Mouse (Mus musculus) limb, embryonic 15.5 days (tissue): ENCODE results near the gene Cnr2. TPM values are rescaled to one million over a fixed set of nuclear protein-coding genes. Genes with fewer than 3 reads are reported as not detected.

ENCODE experiments used
- ATAC-seq: fragments of 200-750 bp; cut with Nextera tagmentation; 2 replicates; pipeline ENCODE4 v1.8.0; 2017; ENCODE audit warnings: low read depth, moderate TSS enrichment; ENCODE audit not compliant: insufficient number of reproducible peaks, low FRiP score, low TSS enrichment
- H3K27ac ChIP-seq: fragments of 300-500 bp; sonication (generic); 2 replicates; pipeline ENCODE4 v1.5.1; 2015; ENCODE audit warnings: moderate library complexity, mild to moderate bottlenecking, inconsistent platforms
- H3K27me3 ChIP-seq: fragments of 300-500 bp; sonication (generic); 2 replicates; pipeline ENCODE4 v1.6.1; 2015; ENCODE audit warnings: inconsistent platforms
- H3K36me3 ChIP-seq: fragments of 300-500 bp; sonication (generic); 2 replicates; pipeline ENCODE4 v1.6.1; 2015; ENCODE audit warnings: inconsistent platforms
- H3K4me1 ChIP-seq: fragments of 300-500 bp; sonication (generic); 2 replicates; pipeline ENCODE4 v1.6.1; 2015; ENCODE audit warnings: inconsistent platforms
- H3K4me2 ChIP-seq: fragments of 300-500 bp; sonication (generic); 2 replicates; pipeline ENCODE4 v1.6.1; 2015; ENCODE audit warnings: mild to moderate bottlenecking, inconsistent platforms
- H3K4me3 ChIP-seq: fragments of 300-500 bp; sonication (generic); 2 replicates; pipeline ENCODE4 v1.5.1; 2015; ENCODE audit warnings: mild to moderate bottlenecking, inconsistent platforms
- H3K9ac ChIP-seq: fragments of 300-500 bp; sonication (generic); 2 replicates; pipeline ENCODE4 v1.6.1; 2015; ENCODE audit warnings: inconsistent platforms
- H3K9me3 ChIP-seq: fragments of 300-500 bp; sonication (generic); 2 replicates; pipeline ENCODE4 v1.6.1; 2016; ENCODE audit warnings: inconsistent platforms
- WGBS: fragments of 180-500 bp; shearing (Covaris S2); methylation state at CpG from one replicate; pipeline ENCODE4 v1.1.7; 2015; 5-methylcytosine and 5-hydroxymethylcytosine counted together
- polyA plus RNA-seq: library from polyadenylated mRNA; unstranded; fragments of >200 nt; fragmentation: Nextera tagmentation; extraction: Ambion mirVana; gene quantifications from 2 replicates; pipeline ENCODE4 v1.2.1, GENCODE M21; 2015

The Cnr2 gene
- polyA plus RNA-seq = 0.89 and 1.1 TPM in 2 replicates

DNA sequence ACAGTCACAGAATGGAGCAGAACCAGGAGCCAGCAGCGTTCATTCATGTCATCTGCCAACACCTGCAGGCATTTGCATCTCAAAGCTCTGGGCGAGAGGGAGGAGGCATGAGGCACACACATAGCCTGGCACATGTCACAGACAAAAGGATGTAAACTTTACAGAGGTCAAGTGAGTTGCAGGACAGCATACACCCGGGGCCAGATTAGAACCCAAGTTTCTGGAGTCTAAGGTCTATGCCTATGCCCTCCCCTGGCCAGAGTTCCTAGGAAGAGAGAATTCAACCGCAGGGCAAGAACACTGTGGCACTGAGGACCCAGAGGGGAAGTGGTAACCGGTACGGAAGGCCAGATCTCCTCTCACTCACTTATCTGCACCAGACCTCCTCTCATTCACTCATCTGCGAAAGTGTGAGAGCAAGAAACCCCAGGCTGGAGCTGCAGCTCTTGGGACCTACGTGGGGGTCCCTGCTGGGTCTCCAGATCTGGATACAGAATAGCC is at the start of gene Cnr2:
Cnr2 (plus strand) TSS at position 324 of the 501 bp plus-strand sequence.
- Histone ChIP-seq H3K9me3 (no peaks in the 10 kb centered on the region), H3K4me2 (no peak within 1 kb of the TSS), H3K9ac (no peak within 1 kb of the TSS), H3K4me1 (peaks cover 11% of the 10 kb centered on the region), H3K27ac (no peak within 1 kb of the TSS), H3K36me3 (no peaks in the 10 kb centered on the region), H3K4me3 (no peak within 1 kb of the TSS), H3K27me3 (no peaks in the 10 kb centered on the region)
- 54% methylated on average over 8 of the region's 8 CpGs for whole genome bisulfite sequencing
- no peak for ATAC-seq

GRCm38 (mm10) chr4:135847581-135847980 is 47.6 kb upstream of the Cnr2 start:
- Histone ChIP-seq H3K4me3 (no peak overlapping the region), H3K4me1 (peaks cover 17% of the 10 kb centered on the region), H3K9ac (no peak overlapping the region), H3K4me2 (no peak overlapping the region), H3K36me3 (no peaks in the 10 kb centered on the region), H3K27ac (no peak overlapping the region), H3K9me3 (no peaks in the 10 kb centered on the region), H3K27me3 (no peaks in the 10 kb centered on the region)
- 66% methylated on average over 5 of the region's 5 CpGs for WGBS
- no peak for ATAC-seq

DNA sequence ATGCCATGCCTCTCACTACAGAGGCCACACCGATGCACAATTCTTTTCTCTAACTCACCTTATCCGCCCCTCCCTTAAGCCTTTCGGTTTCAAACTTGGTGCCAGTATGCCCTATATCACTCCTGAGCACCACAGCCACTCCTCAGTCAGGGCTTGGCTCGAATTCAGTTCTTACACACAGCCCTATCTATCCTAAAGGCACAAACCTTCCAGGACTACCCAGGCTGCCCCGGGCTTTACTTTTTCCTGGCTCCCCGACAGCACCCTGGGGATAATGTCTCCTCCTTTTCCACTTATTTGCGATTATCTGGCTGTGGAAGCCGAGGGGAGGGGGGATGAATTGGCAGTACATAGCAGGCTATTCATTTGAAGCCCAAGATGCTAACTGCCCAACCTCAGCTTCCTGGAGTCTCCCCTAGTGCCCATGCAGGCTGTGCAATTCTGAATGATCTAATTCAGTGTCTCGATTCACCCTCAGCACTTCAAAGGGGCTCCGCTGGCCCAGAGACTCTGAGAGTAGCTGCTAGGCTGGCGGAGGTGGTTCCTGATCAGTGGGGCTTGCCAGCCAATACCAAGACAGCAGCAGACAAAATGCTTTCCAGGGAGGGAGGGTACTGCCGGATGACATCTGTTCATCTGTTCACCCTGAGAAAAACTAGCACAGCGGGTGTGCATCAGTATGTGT is 44.6 kb upstream of the Cnr2 start:
- peak; percentile 61 for ATAC-seq
- Histone ChIP-seq H3K27me3 (no peaks in the 10 kb centered on the region), H3K4me2 (no peak overlapping the region), H3K27ac (peak overlapping the region; percentile 70), H3K4me3 (no peak overlapping the region), H3K4me1 (peaks cover 27% of the 10 kb centered on the region), H3K36me3 (no peaks in the 10 kb centered on the region), H3K9ac (no peak overlapping the region), H3K9me3 (no peaks in the 10 kb centered on the region)
- 31% methylated on average over 13 of the region's 13 CpGs for WGBS

- 80% methylated on average over 9 of the region's 9 CpGs for WGBS
- H3K4me2 ChIP-seq = no peak overlapping the region
- H3K4me3 ChIP-seq = no peak overlapping the region
- no peaks in the 10 kb centered on the region for H3K36me3 ChIP-seq
- 0 out of 2 replicates have a peak overlapping the region, but pooled peaks have one; percentile 5 for H3K27ac ChIP-seq
- peaks cover 27% of the 10 kb centered on the region for H3K4me1 ChIP-seq
- no peaks in the 10 kb centered on the region for H3K27me3 ChIP-seq
- no peaks in the 10 kb centered on the region for H3K9me3 ChIP-seq
- H3K9ac ChIP-seq = no peak overlapping the region
- no peak for ATAC-seq
Observed at GRCm38 (mm10) chr4:135851942-135852341, 43.3 kb upstream of the Cnr2 start.

DNA sequence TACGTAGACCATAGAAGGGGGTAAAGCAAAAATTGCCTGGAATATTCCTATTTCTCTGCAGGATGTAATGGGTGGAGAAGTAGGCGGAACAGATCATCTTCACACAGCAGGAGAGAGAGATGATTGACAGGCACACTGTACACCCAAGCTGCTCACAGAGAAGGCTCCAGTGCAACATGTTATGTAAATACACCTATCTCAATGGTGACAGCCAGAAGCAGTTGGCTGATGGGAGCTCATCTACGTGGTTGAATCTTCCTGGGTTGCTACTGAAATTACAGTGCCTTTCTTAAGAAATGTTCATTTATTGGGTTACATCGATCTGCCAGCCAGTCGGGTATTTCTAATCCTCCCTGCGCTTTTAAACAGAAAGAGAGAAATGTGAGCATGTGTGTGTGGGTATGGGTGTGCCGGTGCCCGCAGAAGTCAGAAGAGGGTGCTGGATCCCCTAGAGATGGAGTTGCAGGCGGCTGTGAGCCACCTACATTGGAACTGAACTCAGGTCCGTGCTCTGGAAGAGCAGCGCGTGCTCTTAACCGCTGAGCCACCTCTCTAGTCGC is 41.1 kb upstream of the Cnr2 start:
- no peak overlapping the region for H3K4me3 ChIP-seq
- WGBS = 93% methylated on average over 14 of the region's 14 CpGs

DNA sequence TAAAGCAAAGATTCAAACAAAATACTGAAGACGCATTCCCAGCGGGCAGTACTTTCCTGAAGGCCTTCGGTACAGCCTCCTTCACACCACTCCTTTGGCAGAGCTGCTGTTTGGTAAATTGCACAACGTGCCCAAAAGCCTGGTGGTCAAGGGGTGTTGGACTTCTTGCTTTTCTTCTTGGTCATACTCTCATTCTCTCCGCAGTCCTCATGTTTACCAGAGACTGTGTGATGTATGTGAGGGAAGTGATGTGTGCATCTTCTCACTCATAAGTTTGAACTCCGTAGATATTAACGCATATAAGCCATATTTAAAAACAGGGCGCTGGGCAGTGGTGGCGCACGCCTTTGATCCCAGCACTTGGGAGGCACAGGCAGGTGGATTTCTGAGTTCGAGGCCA is 40.6 kb upstream of the Cnr2 start:
- Histone ChIP-seq H3K27me3 (no peaks in the 10 kb centered on the region), H3K4me3 (peak overlapping the region; percentile 94; the same call in 1 of the 2 replicates), H3K4me2 (peak overlapping the region; percentile 68), H3K9me3 (no peaks in the 10 kb centered on the region), H3K9ac (no peak overlapping the region), H3K27ac (peak overlapping the region; percentile 99), H3K4me1 (peaks cover 40% of the 10 kb centered on the region), H3K36me3 (no peaks in the 10 kb centered on the region)
- no peak for ATAC-seq
- 77% methylated on average over 11 of the region's 11 CpGs for WGBS

More for the DNA sequence above, 41.1 kb upstream of the Cnr2 start:
- Histone ChIP-seq H3K4me2 (no peak overlapping the region), H3K4me1 (peaks cover 36% of the 10 kb centered on the region), H3K27ac (no peak overlapping the region), H3K9ac (no peak overlapping the region), H3K36me3 (no peaks in the 10 kb centered on the region), H3K9me3 (no peaks in the 10 kb centered on the region), H3K27me3 (no peaks in the 10 kb centered on the region)
- no peak for ATAC-seq

DNA sequence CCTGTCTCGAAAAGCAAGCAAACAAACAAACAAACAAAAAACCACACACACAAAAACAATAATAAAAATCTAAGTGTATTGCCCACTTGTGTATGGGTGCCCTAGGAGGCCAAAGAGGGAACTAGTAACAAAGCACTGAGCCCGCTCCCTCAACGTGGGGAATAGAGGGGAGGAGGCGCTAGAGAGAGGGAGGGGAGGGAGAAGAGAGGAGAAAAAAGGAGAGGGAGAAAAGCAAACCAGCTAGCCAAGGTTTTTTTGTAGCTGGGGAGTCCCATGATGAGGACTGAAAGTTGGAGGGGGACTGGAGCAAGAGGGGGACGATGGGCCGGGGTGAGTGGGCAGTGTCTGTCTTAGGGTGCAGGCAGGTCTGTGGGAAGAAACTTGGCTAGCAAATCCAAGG is 40.1 kb upstream of the Cnr2 start:
- Histone ChIP-seq H3K9me3 (no peaks in the 10 kb centered on the region), H3K4me2 (peak overlapping the region; percentile 68), H3K27ac (peak overlapping the region; percentile 99), H3K36me3 (no peaks in the 10 kb centered on the region), H3K9ac (peak overlapping the region; percentile 87), H3K27me3 (no peaks in the 10 kb centered on the region), H3K4me1 (peaks cover 42% of the 10 kb centered on the region), H3K4me3 (peak overlapping the region; percentile 94)
- WGBS = 8% methylated on average over 6 of the region's 6 CpGs
- no peak for ATAC-seq

DNA sequence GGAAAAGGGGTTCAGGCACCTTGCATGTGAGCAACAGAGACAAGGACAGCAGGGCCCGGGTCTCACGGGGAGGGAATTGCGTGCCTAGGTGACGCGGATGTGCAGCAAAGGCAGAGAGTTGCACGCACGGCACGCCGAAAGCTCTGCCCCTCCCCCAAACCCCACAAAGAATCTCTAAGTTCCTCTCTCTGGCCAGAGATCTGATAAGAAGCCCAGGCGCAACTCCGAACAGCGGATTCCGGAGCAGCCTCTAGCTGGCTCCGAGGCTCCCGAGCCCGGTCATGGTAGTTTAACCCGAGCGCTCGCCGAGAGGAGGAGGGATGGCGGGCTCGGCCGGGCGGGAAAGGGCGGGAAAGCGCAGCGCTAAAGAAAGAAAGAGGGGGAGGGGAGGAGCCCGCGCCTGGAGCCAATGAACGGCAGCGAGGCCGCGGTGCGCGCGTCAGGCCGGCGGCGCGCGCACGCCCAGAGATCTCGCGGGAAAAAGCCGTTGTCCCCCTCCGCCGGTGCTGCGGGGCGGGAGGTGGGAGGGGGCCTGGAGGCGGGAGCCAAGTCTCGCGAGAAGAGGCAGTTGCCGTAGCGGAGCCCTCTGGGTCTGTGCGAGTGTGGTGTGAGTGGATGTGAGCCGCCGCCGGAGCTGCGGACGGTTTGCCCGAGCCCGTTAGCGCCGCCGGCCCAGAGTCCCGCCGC is 39.5 kb upstream of the Cnr2 start, which contains the start of gene Srsf10:
Srsf10 (plus strand) TSS at position 212 of the 687 bp plus-strand sequence.
- Histone ChIP-seq H3K4me2 (peak within 1 kb of the TSS; percentile 68), H3K4me1 (peaks cover 38% of the 10 kb centered on the region), H3K27me3 (no peaks in the 10 kb centered on the region), H3K4me3 (peak within 1 kb of the TSS; percentile 94), H3K9ac (peak within 1 kb of the TSS; percentile 87), H3K9me3 (no peaks in the 10 kb centered on the region), H3K27ac (peak within 1 kb of the TSS; percentile 99), H3K36me3 (no peaks in the 10 kb centered on the region)
- WGBS = 0% methylated on average over 54 of the region's 67 CpGs
- ATAC-seq = peak; percentile 97

DNA sequence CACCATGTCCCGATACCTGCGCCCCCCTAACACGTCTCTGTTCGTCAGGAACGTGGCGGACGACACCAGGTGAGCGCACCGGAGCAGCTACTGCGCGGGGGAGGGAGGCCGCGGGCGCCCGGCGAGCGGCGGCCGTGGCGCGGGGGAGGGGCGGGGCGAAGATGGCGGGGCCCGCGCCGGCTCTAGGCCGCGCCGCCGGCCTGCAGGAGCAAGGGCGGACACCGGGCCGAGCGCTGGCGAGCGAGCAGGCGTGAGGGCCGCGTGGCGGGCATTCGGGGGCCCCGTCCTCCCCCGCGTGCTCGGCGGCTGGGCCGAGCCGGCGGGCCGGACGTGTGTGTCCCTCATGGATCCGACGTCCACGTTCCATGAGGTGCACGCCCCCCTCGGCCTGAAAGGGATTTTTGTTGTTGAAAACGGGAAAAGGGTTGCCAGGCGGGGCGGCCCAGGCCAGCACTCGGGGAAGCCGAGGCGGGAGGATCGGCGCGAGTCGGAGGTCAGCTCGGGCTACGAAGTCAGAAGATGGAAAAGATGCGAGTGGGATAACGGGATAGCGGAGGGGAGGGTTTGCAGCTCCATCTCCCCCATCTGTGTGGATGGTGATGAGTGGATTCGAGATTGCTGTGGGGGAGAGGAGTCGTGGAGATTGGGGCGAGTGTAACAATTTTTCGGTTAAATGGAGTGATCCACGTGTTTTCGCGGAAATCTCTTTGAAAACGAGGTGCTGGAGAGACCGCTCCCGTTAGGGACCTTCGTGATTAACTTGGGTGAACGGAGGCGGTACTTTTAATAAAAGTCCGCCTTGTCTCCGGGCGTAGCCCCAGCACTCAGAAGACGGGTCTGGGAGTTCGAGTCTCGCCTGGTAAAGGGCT is 38.7 kb upstream of the Cnr2 start:
- Histone ChIP-seq H3K4me1 (peaks cover 33% of the 10 kb centered on the region), H3K4me3 (peak overlapping the region; percentile 94), H3K27me3 (no peaks in the 10 kb centered on the region), H3K36me3 (no peaks in the 10 kb centered on the region), H3K9ac (peak overlapping the region; percentile 87), H3K9me3 (no peaks in the 10 kb centered on the region), H3K27ac (peak overlapping the region; percentile 99), H3K4me2 (peak overlapping the region; percentile 59)
- under 1% methylated on average over 88 of the region's 91 CpGs for WGBS
- ATAC-seq = peak; percentile 75

GRCm38 (mm10) chr4:135857597-135858186 is 37.5 kb upstream of the Cnr2 start:
- peak overlapping the region; percentile 87 for H3K9ac ChIP-seq
- peak overlapping the region; percentile 22; the same call in 1 of the 2 replicates for H3K27ac ChIP-seq
- H3K27me3 ChIP-seq = no peaks in the 10 kb centered on the region
- 10% methylated on average over 7 of the region's 7 CpGs for WGBS
- peaks cover 33% of the 10 kb centered on the region for H3K4me1 ChIP-seq
- H3K4me2 ChIP-seq = peak overlapping the region; percentile 59
- H3K36me3 ChIP-seq = peaks cover 4% of the 10 kb centered on the region
- H3K9me3 ChIP-seq = no peaks in the 10 kb centered on the region
- no peak for ATAC-seq
- H3K4me3 ChIP-seq = peak overlapping the region; percentile 94

- no peak for ATAC-seq
- Histone ChIP-seq H3K4me1 (peaks cover 17% of the 10 kb centered on the region), H3K9ac (no peak overlapping the region), H3K4me3 (no peak overlapping the region), H3K9me3 (no peaks in the 10 kb centered on the region), H3K27me3 (no peaks in the 10 kb centered on the region), H3K27ac (peak overlapping the region; percentile 54), H3K4me2 (no peak overlapping the region), H3K36me3 (peaks cover 16% of the 10 kb centered on the region)
- WGBS = 42% methylated on average over 2 of the region's 2 CpGs
Observed at GRCm38 (mm10) chr4:135868996-135869395, 26.2 kb upstream of the Cnr2 start.
